Mouse (Mus musculus): ENCODE data around the gene Rpl37a. TPM values are rescaled to one million over a fixed set of nuclear protein-coding genes. Genes with fewer than 3 reads are reported as not detected.

The Rpl37a gene
- 3,197 TPM for polyA plus RNA-seq (2017; shearing (Covaris generic))

DNA sequence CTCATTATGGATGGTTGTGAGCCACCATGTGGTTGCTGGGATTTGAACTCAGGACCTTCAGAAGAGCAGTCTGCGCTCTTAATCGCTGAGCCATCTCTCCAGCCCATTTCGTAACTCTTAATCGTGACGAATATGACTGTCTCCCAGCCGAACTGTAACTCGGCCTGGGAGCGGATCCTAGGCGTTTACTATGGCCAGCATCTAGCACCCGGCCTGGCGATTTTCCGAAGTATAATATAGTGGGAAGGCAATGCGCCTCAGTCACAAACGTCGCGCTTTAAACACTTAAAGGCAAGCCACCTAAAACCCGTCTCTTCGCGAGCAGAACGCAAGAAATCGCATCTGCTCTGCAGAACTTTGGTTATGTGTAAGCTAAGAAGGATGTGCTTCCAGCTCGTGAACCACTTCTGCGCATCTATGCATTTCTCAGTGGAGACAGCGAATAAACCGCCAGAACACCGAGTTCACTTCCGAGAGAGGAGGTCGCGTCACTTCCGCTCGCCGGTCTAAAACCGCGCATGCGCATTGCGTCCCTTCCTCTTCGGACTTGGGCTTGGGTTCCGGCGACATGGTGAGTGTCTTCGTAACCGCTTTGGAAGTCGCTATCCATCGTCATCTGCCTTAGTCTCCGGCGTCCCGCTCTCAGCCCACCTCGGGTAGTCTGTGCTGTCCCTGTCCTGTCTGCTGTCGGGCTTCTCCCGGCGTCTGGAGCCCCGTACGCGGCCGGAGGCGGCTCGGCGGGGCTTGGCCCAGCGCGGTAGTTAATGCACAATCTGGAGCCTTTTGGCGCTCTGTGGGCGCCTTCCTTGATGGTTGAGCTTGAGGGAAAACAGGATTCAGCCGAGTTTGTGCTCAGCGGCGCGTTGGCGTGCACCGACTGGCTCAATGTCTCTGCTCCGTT is at the start of gene Rpl37a:
Gene Rpl37a (plus strand): TSS at position 538 of the 901 bp plus-strand sequence.

DNA sequence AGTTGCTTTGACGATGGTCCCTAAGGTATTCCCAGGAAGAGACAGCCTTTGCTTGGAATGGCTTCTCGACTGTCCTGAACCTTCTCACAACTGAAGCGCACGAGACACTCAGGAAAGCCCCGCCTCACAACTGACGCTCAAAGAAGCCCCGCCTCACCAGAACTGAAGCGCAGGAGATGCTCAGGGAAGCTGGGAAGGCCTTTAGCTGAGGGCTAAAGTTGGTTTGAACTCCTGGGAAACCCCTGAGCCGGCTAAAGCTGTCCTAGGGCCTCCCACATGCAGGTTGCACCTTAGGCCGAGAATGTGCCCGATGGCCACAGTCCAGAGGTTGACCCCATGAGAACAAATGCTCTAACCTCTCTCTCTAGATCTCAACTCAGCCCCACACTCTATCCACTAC is 10.6 kb upstream of the Rpl37a start, which contains the start of gene Ankar:
Gene Ankar (minus strand): TSS at position 101 of the 400 bp plus-strand sequence.

Other genes starting within 250 kb of the Rpl37a start
- not detected for gene March4, start 174.4 kb upstream of the Rpl37a start, polyA plus RNA-seq (2017; shearing (Covaris generic))
- gene Smarcal1, start 128.0 kb upstream of the Rpl37a start, polyA plus RNA-seq (2017; shearing (Covaris generic)) = 25.0 TPM
- not detected for gene Ankar, start 10.7 kb upstream of the Rpl37a start, polyA plus RNA-seq (2017; shearing (Covaris generic))
- gene Igfbp2, start 113.2 kb downstream of the Rpl37a start, polyA plus RNA-seq (2017; shearing (Covaris generic)) = not detected
- gene Igfbp5, start 163.6 kb downstream of the Rpl37a start, polyA plus RNA-seq (2017; shearing (Covaris generic)) = not detected